Mouse (Mus musculus): ENCODE measurements around the gene Tubb2a. TPM values are rescaled to one million over a fixed set of nuclear protein-coding genes. Genes with fewer than 3 reads are reported as not detected.
A peak's percentile ranks its signal among the peaks of the same experiment; 100 is the strongest.

Gene Tubb2a
- polyA plus RNA-seq (2015; fragmentation: Nextera tagmentation; extraction: Ambion mirVana): 180 and 197 TPM in 2 replicates

- H3K4me3 ChIP-seq: peak within 1 kb of the TSS; percentile 67
- H3K9me3 ChIP-seq: no peaks in the 10 kb centered on the region
- no peaks in the 10 kb centered on the region for H3K27me3 ChIP-seq
- peak within 1 kb of the TSS; percentile 55 for H3K27ac ChIP-seq
- WGBS: under 1% methylated on average over 45 of the region's 45 CpGs
- peaks cover 16% of the 10 kb centered on the region for H3K4me1 ChIP-seq
- 0 out of 2 replicates have a peak, but pooled peaks cover 4% of the 10 kb centered on the region for H3K36me3 ChIP-seq
- peak within 1 kb of the TSS; percentile 64 for H3K9ac ChIP-seq
- H3K4me2 ChIP-seq: peak within 1 kb of the TSS; percentile 88
- peak; percentile 90 for ATAC-seq (ENCODE audit: borderline replicate concordance, extremely low read depth, low FRiP score, low TSS enrichment)
Measured at GRCm38 (mm10) chr13:34077492-34078271, at the start of gene Tubb2a. Gene Tubb2a (minus strand): TSS chr13:34078007.

GRCm38 (mm10) chr13:34125711-34126110, 47.9 kb upstream of the Tubb2a start:
- 71% methylated on average over 4 of the region's 4 CpGs for WGBS

GRCm38 (mm10) chr13:34120536-34120935, 42.7 kb upstream of the Tubb2a start:
- Histone ChIP-seq H3K27ac (no peak overlapping the region), H3K4me1 (no peaks in the 10 kb centered on the region), H3K27me3 (no peaks in the 10 kb centered on the region), H3K9me3 (no peaks in the 10 kb centered on the region), H3K9ac (no peak overlapping the region), H3K4me3 (no peak overlapping the region), H3K4me2 (no peak overlapping the region), H3K36me3 (no peaks in the 10 kb centered on the region)
- ATAC-seq (ENCODE audit: borderline replicate concordance, extremely low read depth, low FRiP score, low TSS enrichment): no peak
- 93% methylated on average over 2 of the region's 2 CpGs for WGBS

More at GRCm38 (mm10) chr13:34125711-34126110, 47.9 kb upstream of the Tubb2a start:
- Histone ChIP-seq H3K9ac (no peak overlapping the region), H3K4me2 (no peak overlapping the region; the same call in 1 of the 2 replicates), H3K4me1 (peaks cover 18% of the 10 kb centered on the region), H3K27me3 (0 out of 2 replicates have a peak, but pooled peaks cover 2% of the 10 kb centered on the region), H3K4me3 (no peak overlapping the region), H3K36me3 (no peaks in the 10 kb centered on the region), H3K27ac (no peak overlapping the region), H3K9me3 (no peaks in the 10 kb centered on the region)
- ATAC-seq (ENCODE audit: borderline replicate concordance, extremely low read depth, low FRiP score, low TSS enrichment): no peak

GRCm38 (mm10) chr13:34119406-34119805, 41.6 kb upstream of the Tubb2a start:
- 24% methylated on average over 4 of the region's 4 CpGs for WGBS
- H3K27me3 ChIP-seq: no peaks in the 10 kb centered on the region
- no peak overlapping the region for H3K9ac ChIP-seq
- no peaks in the 10 kb centered on the region for H3K9me3 ChIP-seq
- ATAC-seq (ENCODE audit: borderline replicate concordance, extremely low read depth, low FRiP score, low TSS enrichment): no peak
- H3K4me2 ChIP-seq: no peak overlapping the region
- H3K27ac ChIP-seq: no peak overlapping the region
- no peak overlapping the region for H3K4me3 ChIP-seq
- no peaks in the 10 kb centered on the region for H3K36me3 ChIP-seq
- H3K4me1 ChIP-seq: no peaks in the 10 kb centered on the region

- 62% methylated on average over 4 of the region's 4 CpGs for WGBS
- ATAC-seq (ENCODE audit: borderline replicate concordance, extremely low read depth, low FRiP score, low TSS enrichment): no peak
- no peak overlapping the region for H3K4me2 ChIP-seq
- H3K36me3 ChIP-seq: no peaks in the 10 kb centered on the region
- no peaks in the 10 kb centered on the region for H3K9me3 ChIP-seq
- no peak overlapping the region for H3K27ac ChIP-seq
- no peaks in the 10 kb centered on the region for H3K27me3 ChIP-seq
- no peak overlapping the region for H3K9ac ChIP-seq
- no peak overlapping the region for H3K4me3 ChIP-seq
- no peaks in the 10 kb centered on the region for H3K4me1 ChIP-seq
Measured at GRCm38 (mm10) chr13:34118816-34119215, 41.0 kb upstream of the Tubb2a start.

GRCm38 (mm10) chr13:34116508-34116907, 38.7 kb upstream of the Tubb2a start:
- no peak for ATAC-seq (ENCODE audit: borderline replicate concordance, extremely low read depth, low FRiP score, low TSS enrichment)
- no peaks in the 10 kb centered on the region for H3K27me3 ChIP-seq

GRCm38 (mm10) chr13:34114654-34115053, 36.8 kb upstream of the Tubb2a start:
- ATAC-seq (ENCODE audit: borderline replicate concordance, extremely low read depth, low FRiP score, low TSS enrichment): no peak
- WGBS: 81% methylated on average over 4 of the region's 4 CpGs
- no peaks in the 10 kb centered on the region for H3K27me3 ChIP-seq
- H3K4me1 ChIP-seq: no peaks in the 10 kb centered on the region
- no peaks in the 10 kb centered on the region for H3K9me3 ChIP-seq
- H3K9ac ChIP-seq: no peak overlapping the region
- H3K36me3 ChIP-seq: no peaks in the 10 kb centered on the region
- H3K27ac ChIP-seq: no peak overlapping the region
- H3K4me2 ChIP-seq: no peak overlapping the region
- no peak overlapping the region for H3K4me3 ChIP-seq

More at GRCm38 (mm10) chr13:34116508-34116907, 38.7 kb upstream of the Tubb2a start:
- no peaks in the 10 kb centered on the region for H3K4me1 ChIP-seq
- H3K4me2 ChIP-seq: no peak overlapping the region
- H3K4me3 ChIP-seq: no peak overlapping the region
- no peaks in the 10 kb centered on the region for H3K9me3 ChIP-seq
- 69% methylated on average over 6 of the region's 6 CpGs for WGBS
- no peak overlapping the region for H3K27ac ChIP-seq
- H3K36me3 ChIP-seq: no peaks in the 10 kb centered on the region
- H3K9ac ChIP-seq: no peak overlapping the region

GRCm38 (mm10) chr13:34113086-34113485, 35.3 kb upstream of the Tubb2a start:
- Histone ChIP-seq H3K9ac (no peak overlapping the region), H3K4me3 (no peak overlapping the region), H3K4me2 (no peak overlapping the region), H3K9me3 (no peaks in the 10 kb centered on the region), H3K4me1 (no peaks in the 10 kb centered on the region), H3K27ac (no peak overlapping the region), H3K36me3 (no peaks in the 10 kb centered on the region), H3K27me3 (no peaks in the 10 kb centered on the region)
- 90% methylated on average over 3 of the region's 3 CpGs for WGBS
- ATAC-seq (ENCODE audit: borderline replicate concordance, extremely low read depth, low FRiP score, low TSS enrichment): no peak

GRCm38 (mm10) chr13:34112369-34113081, 34.7 kb upstream of the Tubb2a start:
- WGBS: 78% methylated on average over 5 of the region's 5 CpGs

GRCm38 (mm10) chr13:34111878-34112277, 34.1 kb upstream of the Tubb2a start:
- Histone ChIP-seq H3K27me3 (no peaks in the 10 kb centered on the region), H3K9me3 (no peaks in the 10 kb centered on the region), H3K4me3 (no peak overlapping the region), H3K4me1 (no peaks in the 10 kb centered on the region), H3K36me3 (no peaks in the 10 kb centered on the region), H3K27ac (no peak overlapping the region), H3K9ac (no peak overlapping the region), H3K4me2 (no peak overlapping the region)
- ATAC-seq (ENCODE audit: borderline replicate concordance, extremely low read depth, low FRiP score, low TSS enrichment): no peak
- WGBS: 84% methylated on average over 3 of the region's 3 CpGs

More at GRCm38 (mm10) chr13:34112369-34113081, 34.7 kb upstream of the Tubb2a start:
- Histone ChIP-seq H3K36me3 (no peaks in the 10 kb centered on the region), H3K27me3 (no peaks in the 10 kb centered on the region), H3K9ac (no peak overlapping the region), H3K27ac (no peak overlapping the region), H3K9me3 (no peaks in the 10 kb centered on the region), H3K4me1 (no peaks in the 10 kb centered on the region), H3K4me2 (no peak overlapping the region), H3K4me3 (no peak overlapping the region)
- no peak for ATAC-seq (ENCODE audit: borderline replicate concordance, extremely low read depth, low FRiP score, low TSS enrichment)

GRCm38 (mm10) chr13:34111019-34111418, 33.2 kb upstream of the Tubb2a start:
- Histone ChIP-seq H3K27me3 (no peaks in the 10 kb centered on the region), H3K9me3 (no peaks in the 10 kb centered on the region), H3K9ac (no peak overlapping the region), H3K27ac (no peak overlapping the region), H3K4me3 (no peak overlapping the region), H3K4me2 (no peak overlapping the region), H3K4me1 (no peaks in the 10 kb centered on the region), H3K36me3 (no peaks in the 10 kb centered on the region)
- no peak for ATAC-seq (ENCODE audit: borderline replicate concordance, extremely low read depth, low FRiP score, low TSS enrichment)
- WGBS: 40% methylated on average over 5 of the region's 5 CpGs

GRCm38 (mm10) chr13:34109677-34110058, 31.9 kb upstream of the Tubb2a start:
- 62% methylated on average over 4 of the region's 4 CpGs for WGBS
- no peak for ATAC-seq (ENCODE audit: borderline replicate concordance, extremely low read depth, low FRiP score, low TSS enrichment)
- H3K4me3 ChIP-seq: no peak overlapping the region
- no peak overlapping the region for H3K4me2 ChIP-seq
- H3K4me1 ChIP-seq: no peaks in the 10 kb centered on the region
- H3K27ac ChIP-seq: no peak overlapping the region
- no peaks in the 10 kb centered on the region for H3K9me3 ChIP-seq
- no peak overlapping the region for H3K9ac ChIP-seq
- no peaks in the 10 kb centered on the region for H3K36me3 ChIP-seq
- no peaks in the 10 kb centered on the region for H3K27me3 ChIP-seq

All from lung, embryonic 15.5 days (tissue).